In the genomic region with DNA sequence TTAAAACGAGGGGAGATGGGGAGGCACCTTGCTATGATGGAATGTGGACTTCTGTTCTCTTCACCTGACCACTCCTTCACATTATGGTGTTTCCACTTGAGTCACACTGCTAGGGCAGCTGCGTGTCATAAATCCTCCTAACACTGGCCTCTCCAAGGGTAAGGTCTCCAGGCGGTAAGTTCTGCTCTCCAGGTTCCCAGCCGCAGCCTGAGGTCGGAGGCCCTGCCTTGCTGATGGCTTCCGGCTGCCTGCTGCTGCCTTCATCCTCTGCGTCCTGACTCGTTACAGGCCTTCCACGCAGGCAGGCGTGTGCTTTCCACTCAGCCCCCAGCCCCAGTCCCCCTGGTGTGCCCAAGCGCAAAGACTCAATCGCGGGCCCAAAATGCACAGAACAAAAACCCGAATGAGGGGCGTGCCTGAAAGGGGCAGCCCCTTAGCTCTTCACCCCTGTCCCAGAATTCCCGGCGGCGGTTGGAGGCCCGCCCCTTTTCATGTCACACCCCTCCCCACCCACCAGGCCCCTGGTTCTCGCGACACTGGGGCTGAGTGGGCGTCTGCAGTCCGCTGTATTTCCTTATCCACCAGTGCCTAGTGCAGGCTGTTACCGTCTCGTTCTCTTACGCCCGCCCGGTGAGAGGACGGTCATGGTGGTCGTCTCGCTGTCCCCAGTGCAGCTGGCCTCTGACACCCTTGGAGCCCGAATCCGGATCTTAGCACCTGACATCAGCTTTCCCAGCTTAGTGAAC, we compare ENCODE assay signal across 8 mouse cellular contexts. TPM values are rescaled to one million over a fixed set of nuclear protein-coding genes. Genes with fewer than 3 reads are reported as not detected.
DNase-seq lines count a peak whose midpoint lies in the region; ATAC-seq lines count a peak whose summit lies in the region.

A gene (minus strand): TSS at position 464 of the 746 bp plus-strand sequence.

- H3K9ac ChIP-seq in hindbrain, embryonic 11.5 days (ENCODE audit: low read depth, low read length), result peak within 1 kb of the TSS; percentile 89

- H3K4me3 ChIP-seq in hindbrain, embryonic 11.5 days (ENCODE audit: low read depth, low read length), result peak within 1 kb of the TSS; percentile 62

- H3K36me3 ChIP-seq in hindbrain, embryonic 11.5 days (ENCODE audit: control insufficient read depth, insufficient read depth, low read length), result peaks cover 12% of the 10 kb centered on the region

- peak; percentile 98 for ATAC-seq in hindbrain, embryonic 11.5 days (ENCODE audit: low FRiP score)

- DNase-seq in MN1 (ENCODE audit: low spot score), result peak; percentile 89
- DNase-seq in cerebellum, adult 9-11 months, result peak; percentile 84
- peak; percentile 83 to 90 for DNase-seq in frontal cortex, adult 2 months (ENCODE audit: extremely low spot score in 1 of 2, low spot score in 1 of 2)
- DNase-seq in hindbrain, embryonic 11.5 days (ENCODE audit: low spot score), result peak; percentile 95
- peak; percentile 90 to 92 for DNase-seq in layer of hippocampus, postnatal 10 days (ENCODE audit: low spot score in 2 of 2)
- DNase-seq in lung, postnatal 10 days, result peak; percentile 96
- DNase-seq in ovary, postnatal 36 days (ENCODE audit: low spot score), result peak; percentile 89
- DNase-seq in thymus, postnatal 25 days, result peak; percentile 94

- H3K4me2 ChIP-seq in hindbrain, embryonic 11.5 days (replicated peaks; ENCODE audit: low read depth, low read length), result peak within 1 kb of the TSS; percentile 47

- no peaks in the 10 kb centered on the region for H3K9me3 ChIP-seq in hindbrain, embryonic 11.5 days (ENCODE audit: control insufficient read depth, low read length)

- no peaks in the 10 kb centered on the region for H3K27me3 ChIP-seq in hindbrain, embryonic 11.5 days (ENCODE audit: control insufficient read depth, insufficient read depth, low read length)

- no peaks in the 10 kb centered on the region for H3K4me1 ChIP-seq in hindbrain, embryonic 11.5 days (replicated peaks; ENCODE audit: control insufficient read depth, insufficient read depth, low read length)

- under 1% methylated on average over 33 of the region's 33 CpGs for WGBS in hindbrain, embryonic 11.5 days

- peak within 1 kb of the TSS; percentile 85 for H3K27ac ChIP-seq in hindbrain, embryonic 11.5 days (ENCODE audit: low read depth, low read length)

RNA-seq across cellular contexts. Expression of the gene that starts here (rescaled TPM):
- polyA plus RNA-seq in frontal cortex, adult 2 months (2012; rRNA removed), result 11.3 and 12.7 TPM in 2 replicates
- polyA plus RNA-seq in hindbrain, embryonic 11.5 days (2014; fragmentation: Nextera tagmentation; extraction: Ambion mirVana), result 32.0 and 37.1 TPM in 2 replicates
- 10 to 100 TPM; 12.8 to 13.0 TPM for total RNA-seq in layer of hippocampus, postnatal 10 days (2021)

Comparison
In these comparisons a context has a peak if more than half of its experiments do, and no peak if none do; other contexts are left out.
1. Peak in every context shown above with its lines: DNase-seq, ATAC-seq, H3K4me3 ChIP-seq and H3K27ac ChIP-seq.